Mouse (Mus musculus) embryonic facial prominence, embryonic 11.5 days (tissue): Measurements from ENCODE around the gene Slc29a4. TPM values are rescaled to one million over a fixed set of nuclear protein-coding genes. Genes with fewer than 3 reads are reported as not detected.
A peak's percentile ranks its signal among the peaks of the same experiment; 100 is the strongest.

Source experiments
- ATAC-seq: fragments of 200-750 bp; cut with Nextera tagmentation; replicated peaks from 2 replicates; pipeline ENCODE4 v1.8.0; 2017; ENCODE audit warnings: low read depth; ENCODE audit not compliant: insufficient number of reproducible peaks, low FRiP score, low TSS enrichment
- DNase-seq: peaks from one replicate; pipeline ENCODE4 v3.0.0-alpha.2; 2015; ENCODE audit warnings: low spot score
- H3K27ac ChIP-seq: fragments of 300-500 bp; sonication (generic); replicated peaks from 2 replicates; pipeline ENCODE4 v1.5.1; 2014; ENCODE audit warnings: mild to moderate bottlenecking, low read depth, low read length, control low read depth
- H3K27me3 ChIP-seq: fragments of 300-500 bp; sonication (generic); 2 replicates; pipeline ENCODE4 v1.6.1; 2014; ENCODE audit warnings: mild to moderate bottlenecking, low read length, moderate library complexity, mixed read lengths; ENCODE audit not compliant: control insufficient read depth, insufficient read depth
- H3K36me3 ChIP-seq: fragments of 300-500 bp; sonication (generic); replicated peaks from 2 replicates; pipeline ENCODE4 v1.6.1; 2014; ENCODE audit warnings: low read depth, mild to moderate bottlenecking, low read length, moderate library complexity, mixed read lengths; ENCODE audit not compliant: control insufficient read depth, insufficient read depth
- H3K4me1 ChIP-seq: fragments of 300-500 bp; sonication (generic); 2 replicates; pipeline ENCODE4 v1.6.1; 2014; ENCODE audit warnings: low read length, mixed read lengths; ENCODE audit not compliant: control insufficient read depth, insufficient read depth
- H3K4me2 ChIP-seq: fragments of 300-500 bp; sonication (generic); 2 replicates; pipeline ENCODE4 v1.6.1; 2014; ENCODE audit warnings: low read depth, mild to moderate bottlenecking, control low read depth, low read length, moderate library complexity
- H3K4me3 ChIP-seq: fragments of 300-500 bp; sonication (generic); 2 replicates; pipeline ENCODE4 v1.5.1; 2014; ENCODE audit warnings: low read depth, low read length, control low read depth
- H3K9ac ChIP-seq: fragments of 300-500 bp; sonication (generic); replicated peaks from 2 replicates; pipeline ENCODE4 v1.6.1; 2014; ENCODE audit warnings: mild to moderate bottlenecking, control low read depth, low read length
- H3K9me3 ChIP-seq: fragments of 300-500 bp; sonication (generic); replicated peaks from 2 replicates; pipeline ENCODE4 v1.6.1; 2016; ENCODE audit warnings: mild to moderate bottlenecking, low read length, inconsistent platforms, mixed read lengths; ENCODE audit not compliant: control insufficient read depth
- WGBS: fragments of 180-500 bp; shearing (Covaris S2); extraction: QIAGEN DNeasy Blood & Tissue Kit; methylation state at CpG from one replicate; pipeline ENCODE4 v1.1.7; 2014; 5-methylcytosine and 5-hydroxymethylcytosine counted together
- polyA plus RNA-seq: library from polyadenylated mRNA; unstranded; fragments of >200 nt; fragmentation: Nextera tagmentation; extraction: Ambion mirVana; gene quantifications from 2 replicates; pipeline ENCODE4 v1.2.1, GENCODE M21; 2014

Gene Slc29a4
- 9.5 and 14.4 TPM in 2 replicates for polyA plus RNA-seq

- no peaks in the 10 kb centered on the region for H3K9me3 ChIP-seq
- no peaks in the 10 kb centered on the region for H3K4me1 ChIP-seq
- no peak within 1 kb of the TSS for H3K4me3 ChIP-seq
- no peak within 1 kb of the TSS for H3K27ac ChIP-seq
- WGBS = 70% methylated on average over 14 of the region's 14 CpGs
- no peaks in the 10 kb centered on the region for H3K36me3 ChIP-seq
- no peak within 1 kb of the TSS for H3K4me2 ChIP-seq
- H3K27me3 ChIP-seq = no peaks in the 10 kb centered on the region
- DNase-seq = no peak
- no peak within 1 kb of the TSS for H3K9ac ChIP-seq
- ATAC-seq = no peak
Observed at GRCm38 (mm10) chr5:142692248-142692647, at the start of gene Slc29a4. TSS of gene Slc29a4 (plus strand) at chr5:142692512.

- Histone ChIP-seq H3K4me1 (peaks cover 4% of the 10 kb centered on the region; the same call in 1 of the 2 replicates), H3K9ac (no peak overlapping the region), H3K9me3 (no peaks in the 10 kb centered on the region), H3K27ac (no peak overlapping the region), H3K27me3 (no peaks in the 10 kb centered on the region), H3K4me2 (no peak overlapping the region), H3K4me3 (no peak overlapping the region), H3K36me3 (no peaks in the 10 kb centered on the region)
- DNase-seq (no peak), ATAC-seq (no peak)
- 84% methylated on average over 7 of the region's 7 CpGs for WGBS
Observed at GRCm38 (mm10) chr5:142648162-142648561, 44.1 kb upstream of the Slc29a4 start.

GRCm38 (mm10) chr5:142649460-142650050, 42.8 kb upstream of the Slc29a4 start:
- H3K4me1 ChIP-seq = peaks cover 4% of the 10 kb centered on the region; the same call in 1 of the 2 replicates
- H3K9ac ChIP-seq = no peak overlapping the region
- H3K27ac ChIP-seq = no peak overlapping the region
- DNase-seq (no peak), ATAC-seq (no peak)
- no peak overlapping the region for H3K4me2 ChIP-seq
- H3K27me3 ChIP-seq = no peaks in the 10 kb centered on the region
- WGBS = 83% methylated on average over 4 of the region's 4 CpGs
- no peaks in the 10 kb centered on the region for H3K9me3 ChIP-seq
- no peaks in the 10 kb centered on the region for H3K36me3 ChIP-seq
- no peak overlapping the region for H3K4me3 ChIP-seq

- ATAC-seq (no peak), DNase-seq (peak; percentile 23)
- Histone ChIP-seq H3K4me3 (no peak overlapping the region), H3K9me3 (no peaks in the 10 kb centered on the region), H3K4me2 (no peak overlapping the region), H3K27me3 (no peaks in the 10 kb centered on the region), H3K4me1 (peaks cover 4% of the 10 kb centered on the region; the same call in 1 of the 2 replicates), H3K36me3 (no peaks in the 10 kb centered on the region), H3K9ac (no peak overlapping the region), H3K27ac (no peak overlapping the region)
- 43% methylated on average over 3 of the region's 3 CpGs for WGBS
Observed at GRCm38 (mm10) chr5:142650390-142650789, 41.9 kb upstream of the Slc29a4 start.

GRCm38 (mm10) chr5:142650794-142651497, 41.4 kb upstream of the Slc29a4 start:
- Histone ChIP-seq H3K36me3 (no peaks in the 10 kb centered on the region), H3K27ac (no peak overlapping the region), H3K4me2 (no peak overlapping the region), H3K9me3 (no peaks in the 10 kb centered on the region), H3K9ac (no peak overlapping the region), H3K27me3 (no peaks in the 10 kb centered on the region), H3K4me3 (no peak overlapping the region), H3K4me1 (peaks cover 4% of the 10 kb centered on the region; the same call in 1 of the 2 replicates)
- DNase-seq = no peak
- 90% methylated on average over 6 of the region's 6 CpGs for WGBS
- ATAC-seq = no peak

GRCm38 (mm10) chr5:142652266-142652665, 40.0 kb upstream of the Slc29a4 start:
- 76% methylated on average over 4 of the region's 4 CpGs for WGBS
- Histone ChIP-seq H3K27me3 (no peaks in the 10 kb centered on the region), H3K4me1 (peaks cover 4% of the 10 kb centered on the region; the same call in 1 of the 2 replicates), H3K4me2 (no peak overlapping the region), H3K9me3 (no peaks in the 10 kb centered on the region), H3K27ac (no peak overlapping the region), H3K36me3 (no peaks in the 10 kb centered on the region), H3K4me3 (no peak overlapping the region), H3K9ac (no peak overlapping the region)
- DNase-seq (no peak), ATAC-seq (no peak)

- Histone ChIP-seq H3K4me3 (no peak overlapping the region), H3K9ac (no peak overlapping the region), H3K36me3 (peaks cover 9% of the 10 kb centered on the region), H3K4me2 (no peak overlapping the region), H3K27me3 (no peaks in the 10 kb centered on the region), H3K4me1 (no peaks in the 10 kb centered on the region), H3K9me3 (no peaks in the 10 kb centered on the region), H3K27ac (no peak overlapping the region)
- WGBS = 84% methylated on average over 7 of the region's 7 CpGs
- DNase-seq = no peak
- no peak for ATAC-seq
Observed at GRCm38 (mm10) chr5:142660656-142661434, 31.5 kb upstream of the Slc29a4 start.

- Histone ChIP-seq H3K9ac (no peak overlapping the region), H3K36me3 (peaks cover 3% of the 10 kb centered on the region), H3K27ac (no peak overlapping the region), H3K4me2 (no peak overlapping the region), H3K4me1 (no peaks in the 10 kb centered on the region), H3K9me3 (no peaks in the 10 kb centered on the region), H3K4me3 (no peak overlapping the region), H3K27me3 (no peaks in the 10 kb centered on the region)
- ATAC-seq (no peak), DNase-seq (no peak)
- WGBS = 34% methylated on average over 3 of the region's 3 CpGs
Observed at GRCm38 (mm10) chr5:142667921-142668320, 24.4 kb upstream of the Slc29a4 start.
